Mouse (Mus musculus): ENCODE measurements around the gene Plek2. TPM values are rescaled to one million over a fixed set of nuclear protein-coding genes. Genes with fewer than 3 reads are reported as not detected.

The Plek2 gene
- polyA plus RNA-seq, 1 experiment from 2014 or later = 3.4 TPM

DNA sequence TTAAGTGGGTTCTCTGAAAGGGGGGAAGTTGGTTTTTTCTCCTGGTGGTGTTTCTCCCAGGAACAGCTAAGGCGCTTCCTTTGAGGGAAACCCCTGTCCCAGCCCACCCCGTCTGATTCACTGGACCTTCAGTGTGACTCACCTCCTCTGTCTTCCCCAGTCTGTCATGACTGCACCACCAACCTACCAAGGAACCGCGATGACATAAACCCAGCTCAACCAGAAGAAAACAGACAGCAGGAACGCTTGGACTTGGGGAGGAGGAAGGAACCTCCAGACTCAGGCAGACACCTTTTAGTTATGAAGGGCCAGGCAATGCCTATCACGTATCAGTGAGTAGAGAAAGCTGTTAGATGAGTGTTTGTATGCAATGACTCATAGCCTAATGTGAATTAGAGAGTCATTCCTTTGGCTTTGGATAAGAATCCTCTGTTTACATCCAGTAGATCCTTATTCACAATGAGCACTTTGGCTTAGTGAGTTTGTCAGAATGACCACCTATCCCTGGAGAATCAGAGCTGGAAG, 1.4 kb upstream of the Plek2 start:
- 80% methylated on average over 6 of the region's 6 CpGs for WGBS
- DNase-seq (ENCODE audit: low spot score) (no peak), ATAC-seq (replicated peaks; ENCODE audit: insufficient number of reproducible peaks, low FRiP score, low TSS enrichment, low read depth) (no peak)
- no peak overlapping the region for H3K4me3 ChIP-seq (ENCODE audit: low read depth, low read length)
- H3K9ac ChIP-seq (replicated peaks; ENCODE audit: low read length) = no peak overlapping the region
- no peaks in the 10 kb centered on the region for H3K9me3 ChIP-seq (replicated peaks; ENCODE audit: control insufficient read depth, low read length)
- peaks cover 8% of the 10 kb centered on the region for H3K4me1 ChIP-seq (ENCODE audit: control insufficient read depth, insufficient read depth, low read length)
- peaks cover 27% of the 10 kb centered on the region for H3K27me3 ChIP-seq (ENCODE audit: control insufficient read depth, insufficient read depth, low read length)
- H3K36me3 ChIP-seq (replicated peaks; ENCODE audit: control insufficient read depth, insufficient read depth, low read depth, low read length) = no peaks in the 10 kb centered on the region
- H3K4me2 ChIP-seq (ENCODE audit: low read depth, low read length) = no peak overlapping the region
- no peak overlapping the region for H3K27ac ChIP-seq (replicated peaks; ENCODE audit: low read depth, low read length)

DNA sequence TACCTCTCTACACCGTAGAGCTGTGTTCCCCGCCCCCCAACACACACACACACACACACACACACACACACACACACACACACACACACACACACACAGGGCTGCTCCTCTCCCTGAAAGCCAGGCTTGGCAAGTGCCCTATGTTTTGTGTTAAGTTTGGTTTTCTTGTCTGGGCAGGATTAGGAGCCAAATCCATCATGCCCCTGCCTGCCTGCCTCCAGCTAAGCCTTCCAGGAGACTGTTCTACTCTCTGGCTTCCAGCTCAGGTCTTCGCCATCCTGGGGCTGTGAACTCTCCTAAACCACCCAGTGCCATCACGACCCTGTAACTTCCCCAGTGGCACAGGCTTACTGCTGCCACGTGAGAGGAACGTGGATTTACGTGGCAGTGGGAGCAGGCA, 2.3 kb downstream of the Plek2 start:
- WGBS = 76% methylated on average over 6 of the region's 7 CpGs
- H3K4me1 ChIP-seq (ENCODE audit: control insufficient read depth, insufficient read depth, low read length) = peaks cover 4% of the 10 kb centered on the region; the same call in 1 of the 2 replicates

DNA sequence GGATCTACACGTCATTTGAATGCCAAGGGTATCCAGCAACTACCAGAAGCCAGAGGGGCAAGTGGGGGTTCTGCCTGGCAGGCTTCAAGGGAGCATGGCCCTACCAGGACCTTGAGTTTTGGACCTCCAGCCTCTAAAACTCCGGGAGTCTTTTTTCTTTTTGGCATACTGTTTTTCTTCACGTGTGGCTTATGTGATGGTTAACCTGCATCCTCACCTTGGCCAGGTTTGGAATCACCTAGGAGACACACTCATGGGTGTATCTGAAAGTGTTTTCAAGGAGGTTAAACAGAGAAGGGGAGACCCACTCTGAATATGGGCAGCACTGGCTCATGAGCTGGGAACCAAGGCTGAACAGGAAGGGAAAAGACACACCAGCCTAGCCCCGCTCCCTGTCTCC, 3.5 kb downstream of the Plek2 start:
- Histone ChIP-seq H3K27ac (replicated peaks; ENCODE audit: low read depth, low read length) (no peak overlapping the region), H3K9me3 (replicated peaks; ENCODE audit: control insufficient read depth, low read length) (no peaks in the 10 kb centered on the region), H3K36me3 (replicated peaks; ENCODE audit: control insufficient read depth, insufficient read depth, low read depth, low read length) (no peaks in the 10 kb centered on the region), H3K9ac (replicated peaks; ENCODE audit: low read length) (no peak overlapping the region), H3K4me2 (ENCODE audit: low read depth, low read length) (no peak overlapping the region), H3K4me3 (ENCODE audit: low read depth, low read length) (no peak overlapping the region), H3K4me1 (ENCODE audit: control insufficient read depth, insufficient read depth, low read length) (peaks cover 4% of the 10 kb centered on the region; the same call in 1 of the 2 replicates), H3K27me3 (ENCODE audit: control insufficient read depth, insufficient read depth, low read length) (peaks cover 13% of the 10 kb centered on the region)
- WGBS = 79% methylated on average over 4 of the region's 4 CpGs
- ATAC-seq (replicated peaks; ENCODE audit: insufficient number of reproducible peaks, low FRiP score, low TSS enrichment, low read depth) (no peak), DNase-seq (ENCODE audit: low spot score) (no peak)

More for the DNA sequence above, 2.3 kb downstream of the Plek2 start:
- DNase-seq (ENCODE audit: low spot score) (no peak), ATAC-seq (replicated peaks; ENCODE audit: insufficient number of reproducible peaks, low FRiP score, low TSS enrichment, low read depth) (no peak)
- Histone ChIP-seq H3K27ac (replicated peaks; ENCODE audit: low read depth, low read length) (no peak overlapping the region), H3K4me3 (ENCODE audit: low read depth, low read length) (no peak overlapping the region), H3K27me3 (ENCODE audit: control insufficient read depth, insufficient read depth, low read length) (peaks cover 13% of the 10 kb centered on the region), H3K9ac (replicated peaks; ENCODE audit: low read length) (no peak overlapping the region), H3K36me3 (replicated peaks; ENCODE audit: control insufficient read depth, insufficient read depth, low read depth, low read length) (no peaks in the 10 kb centered on the region), H3K9me3 (replicated peaks; ENCODE audit: control insufficient read depth, low read length) (no peaks in the 10 kb centered on the region), H3K4me2 (ENCODE audit: low read depth, low read length) (no peak overlapping the region)

DNA sequence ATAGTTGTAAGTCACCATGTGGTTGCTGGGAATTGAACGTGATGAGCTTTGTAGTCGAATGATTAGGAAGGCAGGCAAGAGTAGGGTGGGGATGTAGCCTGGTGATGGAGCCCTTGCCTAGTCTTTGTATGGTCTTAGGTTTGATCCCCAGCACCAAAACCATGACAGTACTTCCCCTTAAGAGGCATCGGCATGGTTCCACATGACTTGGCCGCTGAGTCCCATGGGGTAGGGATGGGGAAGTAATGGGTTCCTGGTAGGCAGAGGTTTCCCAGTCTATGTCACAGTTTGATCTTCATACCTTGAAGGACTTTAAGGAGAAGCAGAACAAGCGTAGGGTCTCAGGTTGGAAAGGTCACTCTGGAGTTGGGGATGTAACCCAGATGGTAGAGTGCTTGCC, 5.3 kb downstream of the Plek2 start:
- H3K4me1 ChIP-seq (ENCODE audit: control insufficient read depth, insufficient read depth, low read length) = no peaks in the 10 kb centered on the region
- H3K9ac ChIP-seq (replicated peaks; ENCODE audit: low read length) = no peak overlapping the region
- H3K27ac ChIP-seq (replicated peaks; ENCODE audit: low read depth, low read length) = no peak overlapping the region
- no peak for DNase-seq (ENCODE audit: low spot score)
- H3K4me2 ChIP-seq (ENCODE audit: low read depth, low read length) = no peak overlapping the region
- no peaks in the 10 kb centered on the region for H3K9me3 ChIP-seq (replicated peaks; ENCODE audit: control insufficient read depth, low read length)
- 87% methylated on average over 5 of the region's 5 CpGs for WGBS
- H3K36me3 ChIP-seq (replicated peaks; ENCODE audit: control insufficient read depth, insufficient read depth, low read depth, low read length) = no peaks in the 10 kb centered on the region
- peaks cover 3% of the 10 kb centered on the region; the same call in 1 of the 2 replicates for H3K27me3 ChIP-seq (ENCODE audit: control insufficient read depth, insufficient read depth, low read length)
- ATAC-seq (replicated peaks; ENCODE audit: insufficient number of reproducible peaks, low FRiP score, low TSS enrichment, low read depth) = no peak
- no peak overlapping the region for H3K4me3 ChIP-seq (ENCODE audit: low read depth, low read length)

DNA sequence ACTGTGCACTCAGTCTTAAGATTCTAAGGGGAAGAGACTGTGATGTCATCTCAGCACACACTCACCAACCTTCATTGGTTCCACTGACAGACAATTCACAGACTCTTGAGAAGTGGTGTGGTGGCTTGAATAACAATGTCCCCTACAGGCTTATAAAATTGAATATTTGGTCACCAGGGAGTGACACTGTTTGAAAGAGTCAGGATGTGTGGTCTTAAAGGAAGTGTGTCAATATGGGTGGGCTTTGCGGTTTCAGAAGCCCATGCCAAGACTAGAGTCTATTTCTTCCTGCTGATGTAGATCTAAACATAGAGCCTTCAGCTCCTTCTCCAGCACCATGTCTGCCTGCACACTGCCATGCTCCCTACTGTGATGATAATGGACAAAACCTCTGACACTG, 8.9 kb downstream of the Plek2 start:
- no peaks in the 10 kb centered on the region for H3K27me3 ChIP-seq (ENCODE audit: control insufficient read depth, insufficient read depth, low read length)
- no peak overlapping the region for H3K27ac ChIP-seq (replicated peaks; ENCODE audit: low read depth, low read length)
- no peak for DNase-seq (ENCODE audit: low spot score)
- H3K4me3 ChIP-seq (ENCODE audit: low read depth, low read length) = no peak overlapping the region
- ATAC-seq (replicated peaks; ENCODE audit: insufficient number of reproducible peaks, low FRiP score, low TSS enrichment, low read depth) = no peak
- no peaks in the 10 kb centered on the region for H3K9me3 ChIP-seq (replicated peaks; ENCODE audit: control insufficient read depth, low read length)
- H3K4me2 ChIP-seq (ENCODE audit: low read depth, low read length) = no peak overlapping the region
- 86% methylated on average over 1 of the region's 1 CpGs for WGBS
- H3K9ac ChIP-seq (replicated peaks; ENCODE audit: low read length) = no peak overlapping the region
- no peaks in the 10 kb centered on the region for H3K4me1 ChIP-seq (ENCODE audit: control insufficient read depth, insufficient read depth, low read length)
- no peaks in the 10 kb centered on the region for H3K36me3 ChIP-seq (replicated peaks; ENCODE audit: control insufficient read depth, insufficient read depth, low read depth, low read length)

DNA sequence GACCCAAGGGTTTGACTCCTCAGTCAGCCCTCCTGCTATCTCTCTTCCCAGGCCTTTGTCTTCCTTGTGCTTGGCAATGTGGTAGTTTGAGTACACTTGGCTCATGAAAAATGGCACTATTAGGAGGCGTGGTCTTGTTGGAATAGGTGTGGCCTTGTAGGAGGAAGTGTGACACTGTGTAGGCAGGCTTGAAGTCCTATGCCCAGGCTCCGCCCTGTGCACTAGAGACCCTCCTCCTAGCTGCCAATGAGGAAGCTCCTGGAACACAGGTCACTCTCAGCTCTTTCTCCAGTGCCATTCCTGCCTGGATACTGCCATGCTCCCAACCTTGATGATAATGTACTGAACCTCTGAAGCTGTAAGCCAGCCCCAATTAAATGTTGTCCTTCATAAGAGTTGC, 15.6 kb downstream of the Plek2 start:
- whole genome bisulfite sequencing = 80% methylated on average over 2 of the region's 2 CpGs

DNA sequence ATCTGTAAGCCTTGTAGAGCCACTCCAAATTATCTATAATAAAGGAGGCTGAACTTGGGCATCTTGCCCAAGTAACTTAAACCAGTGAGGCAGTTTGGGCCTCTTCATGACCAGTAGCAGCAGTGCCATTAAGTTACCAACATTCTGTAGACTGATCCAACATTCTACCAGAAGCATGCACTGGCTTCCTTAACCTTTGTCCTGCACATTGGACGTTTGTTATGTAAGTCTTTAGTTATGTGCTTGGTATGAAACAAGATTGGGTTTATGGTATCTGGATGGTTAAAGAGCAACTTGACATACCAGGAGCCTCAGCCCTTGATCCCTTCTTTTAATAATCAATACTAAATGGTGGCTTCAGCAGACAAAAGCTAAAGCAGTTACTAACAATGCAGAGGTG, 16.7 kb downstream of the Plek2 start:
- no peaks in the 10 kb centered on the region for H3K4me1 ChIP-seq (ENCODE audit: control insufficient read depth, insufficient read depth, low read length)
- no peak overlapping the region for H3K9ac ChIP-seq (replicated peaks; ENCODE audit: low read length)
- ATAC-seq (replicated peaks; ENCODE audit: insufficient number of reproducible peaks, low FRiP score, low TSS enrichment, low read depth) = no peak
- no peaks in the 10 kb centered on the region for H3K9me3 ChIP-seq (replicated peaks; ENCODE audit: control insufficient read depth, low read length)
- no peak overlapping the region for H3K4me3 ChIP-seq (ENCODE audit: low read depth, low read length)
- no peak for DNase-seq (ENCODE audit: low spot score)
- H3K36me3 ChIP-seq (replicated peaks; ENCODE audit: control insufficient read depth, insufficient read depth, low read depth, low read length) = peaks cover 6% of the 10 kb centered on the region; the same call in 1 of the 2 replicates
- H3K27me3 ChIP-seq (ENCODE audit: control insufficient read depth, insufficient read depth, low read length) = no peaks in the 10 kb centered on the region
- 68% methylated on average over 1 of the region's 1 CpGs for WGBS
- no peak overlapping the region for H3K4me2 ChIP-seq (ENCODE audit: low read depth, low read length)
- no peak overlapping the region for H3K27ac ChIP-seq (replicated peaks; ENCODE audit: low read depth, low read length)

More for the DNA sequence above, 15.6 kb downstream of the Plek2 start:
- no peaks in the 10 kb centered on the region for H3K27me3 ChIP-seq (ENCODE audit: control insufficient read depth, insufficient read depth, low read length)
- ATAC-seq (replicated peaks; ENCODE audit: insufficient number of reproducible peaks, low FRiP score, low TSS enrichment, low read depth) = no peak
- no peaks in the 10 kb centered on the region for H3K9me3 ChIP-seq (replicated peaks; ENCODE audit: control insufficient read depth, low read length)
- H3K4me2 ChIP-seq (ENCODE audit: low read depth, low read length) = no peak overlapping the region
- no peak overlapping the region for H3K27ac ChIP-seq (replicated peaks; ENCODE audit: low read depth, low read length)
- DNase-seq (ENCODE audit: low spot score) = no peak
- H3K4me3 ChIP-seq (ENCODE audit: low read depth, low read length) = no peak overlapping the region
- no peaks in the 10 kb centered on the region for H3K4me1 ChIP-seq (ENCODE audit: control insufficient read depth, insufficient read depth, low read length)
- H3K9ac ChIP-seq (replicated peaks; ENCODE audit: low read length) = no peak overlapping the region
- H3K36me3 ChIP-seq (replicated peaks; ENCODE audit: control insufficient read depth, insufficient read depth, low read depth, low read length) = no peaks in the 10 kb centered on the region; the same call in 1 of the 2 replicates

DNA sequence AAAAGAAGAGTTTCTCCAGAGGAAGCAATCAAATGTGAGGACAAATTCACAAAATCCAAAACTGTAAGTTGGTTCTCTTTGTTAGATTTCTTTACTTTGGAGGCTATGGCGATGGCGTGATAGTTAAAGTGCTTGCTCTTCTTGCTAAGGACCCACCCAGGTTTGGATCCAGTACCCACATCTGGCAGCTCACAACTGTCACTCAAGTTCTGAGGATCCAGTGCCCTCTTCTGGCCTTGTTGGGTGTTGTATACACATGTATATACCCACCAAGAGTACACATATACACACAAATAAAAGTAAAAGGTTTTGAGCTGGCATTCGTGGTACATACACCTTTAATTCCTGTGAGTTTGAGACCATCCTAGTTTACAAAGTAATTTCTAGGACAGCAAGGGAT, 32.2 kb downstream of the Plek2 start:
- Histone ChIP-seq H3K4me2 (ENCODE audit: low read depth, low read length) (no peak overlapping the region), H3K27ac (replicated peaks; ENCODE audit: low read depth, low read length) (no peak overlapping the region), H3K9me3 (replicated peaks; ENCODE audit: control insufficient read depth, low read length) (no peaks in the 10 kb centered on the region), H3K4me3 (ENCODE audit: low read depth, low read length) (no peak overlapping the region), H3K9ac (replicated peaks; ENCODE audit: low read length) (no peak overlapping the region), H3K4me1 (ENCODE audit: control insufficient read depth, insufficient read depth, low read length) (no peaks in the 10 kb centered on the region), H3K36me3 (replicated peaks; ENCODE audit: control insufficient read depth, insufficient read depth, low read depth, low read length) (peaks cover 4% of the 10 kb centered on the region; the same call in 1 of the 2 replicates), H3K27me3 (ENCODE audit: control insufficient read depth, insufficient read depth, low read length) (no peaks in the 10 kb centered on the region)
- WGBS = 89% methylated on average over 3 of the region's 3 CpGs
- ATAC-seq (replicated peaks; ENCODE audit: insufficient number of reproducible peaks, low FRiP score, low TSS enrichment, low read depth) = no peak
- no peak for DNase-seq (ENCODE audit: low spot score)

Measured in embryonic facial prominence, embryonic 11.5 days (tissue).